Mouse (Mus musculus): ENCODE results near the gene Olfr1420. TPM values are rescaled to one million over a fixed set of nuclear protein-coding genes. Genes with fewer than 3 reads are reported as not detected.
"Not testable (repeated sequence)": the region's sequence is repeated elsewhere in the genome, so short reads cannot be mapped to it uniquely, and the experiment has no call there.

Gene Olfr1420
- total RNA-seq (2021) = not detected

DNA sequence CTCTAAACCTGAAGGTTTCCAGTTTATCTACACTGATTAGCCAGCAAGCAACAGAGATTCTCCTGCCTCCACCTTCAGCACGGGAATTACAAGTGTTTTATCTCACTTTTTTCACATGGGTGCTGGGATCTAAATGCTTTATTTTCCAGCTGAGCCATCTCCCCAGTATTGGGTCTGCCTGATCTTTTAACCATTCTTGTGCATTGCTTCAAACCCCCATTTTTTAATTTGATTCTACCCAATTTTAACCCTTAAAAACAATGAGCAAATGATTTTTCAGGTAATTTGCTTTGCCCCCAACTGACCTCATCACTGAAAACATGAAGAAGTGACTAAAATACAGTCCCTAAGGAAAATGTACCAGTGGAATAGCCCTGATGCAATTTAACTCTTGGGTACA is at the start of gene Olfr1420:
Gene Olfr1420 (plus strand): TSS at position 301 of the 400 bp plus-strand sequence.
- no peak for DNase-seq (ENCODE audit: extremely low spot score in 1 of 2, low spot score in 1 of 2)

DNA sequence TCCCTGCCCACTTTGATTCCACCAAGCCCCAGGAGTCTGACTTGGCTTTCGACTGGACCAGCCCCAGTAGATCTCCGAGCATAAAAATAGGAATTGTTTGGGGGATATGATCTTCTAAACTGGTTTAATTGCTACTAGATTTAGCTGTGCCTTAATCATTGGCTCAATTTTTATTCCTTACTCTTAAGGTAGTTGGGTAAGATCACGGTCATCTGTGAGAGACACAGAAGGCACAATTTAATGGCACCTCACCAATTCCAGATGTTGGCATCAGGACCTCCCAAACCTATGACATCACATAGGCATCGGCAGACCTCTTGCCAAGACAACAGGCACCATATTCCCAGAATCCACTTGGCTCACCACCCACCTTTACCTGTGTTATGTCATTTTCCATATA is 47.2 kb upstream of the Olfr1420 start, which contains the start of gene Olfr1417:
Gene Olfr1417 (minus strand): TSS at position 101 of the 400 bp plus-strand sequence.
- DNase-seq (ENCODE audit: extremely low spot score in 1 of 2, low spot score in 1 of 2) = no peak

DNA sequence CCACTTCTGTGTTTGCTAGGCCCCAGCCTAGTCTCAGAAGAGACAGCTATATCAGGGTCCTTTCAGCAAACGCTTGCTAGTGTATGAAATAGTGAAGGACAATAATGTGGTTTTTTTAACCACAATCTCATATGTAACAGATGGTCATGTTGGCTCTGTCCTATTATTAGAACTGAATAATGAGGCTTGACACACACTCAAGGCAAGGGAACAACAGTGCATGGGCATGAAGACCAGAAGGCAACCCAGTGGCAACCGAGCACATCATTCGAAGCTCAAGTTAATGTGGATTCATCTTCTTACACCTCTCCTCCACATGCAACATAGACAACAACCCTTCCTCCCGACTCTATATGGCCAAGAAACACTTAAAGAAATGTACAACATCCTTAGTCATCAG is 40.0 kb upstream of the Olfr1420 start:
- no peak for DNase-seq (ENCODE audit: extremely low spot score in 1 of 2, low spot score in 1 of 2)

DNA sequence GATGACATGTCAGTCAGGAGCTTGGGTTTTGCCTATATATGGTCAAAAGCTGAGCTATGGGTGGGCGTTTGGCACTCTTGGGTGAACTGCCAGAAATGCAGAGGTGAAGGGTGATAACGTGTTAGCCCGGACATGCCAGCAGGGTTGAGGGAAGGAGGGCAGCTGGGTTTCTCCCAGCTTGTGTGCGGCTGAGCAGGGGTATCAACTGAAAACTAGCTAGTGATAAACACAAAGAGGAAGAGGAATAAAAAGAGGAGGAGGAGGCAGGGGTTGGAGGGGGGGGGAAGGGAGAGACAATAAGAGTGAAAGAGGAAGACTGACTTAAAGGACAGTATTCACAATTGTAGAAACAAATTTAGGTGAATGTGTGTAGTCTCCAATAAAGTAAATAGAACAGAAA is 33.7 kb upstream of the Olfr1420 start:
- DNase-seq (ENCODE audit: extremely low spot score in 1 of 2, low spot score in 1 of 2) = no peak

DNA sequence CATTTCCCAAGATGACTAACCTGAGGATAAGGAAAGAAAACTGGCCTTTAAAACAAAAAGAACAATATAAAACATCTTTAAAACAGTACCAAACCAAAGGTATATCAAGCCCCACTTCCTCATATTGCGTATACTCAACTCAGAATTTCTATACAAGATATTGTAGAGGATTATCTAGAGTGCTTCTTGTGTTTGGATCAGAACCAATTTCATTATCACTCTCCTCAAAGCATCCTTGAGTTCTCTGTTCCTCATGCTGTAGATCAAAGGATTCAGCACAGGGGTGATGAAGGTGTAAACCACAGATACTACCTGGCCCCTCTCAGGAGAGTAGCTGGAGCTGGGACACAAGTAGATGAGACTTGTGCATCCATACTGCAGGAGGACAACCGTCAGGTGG is 31.5 kb upstream of the Olfr1420 start:
- no peak for DNase-seq (ENCODE audit: extremely low spot score in 1 of 2, low spot score in 1 of 2)

DNA sequence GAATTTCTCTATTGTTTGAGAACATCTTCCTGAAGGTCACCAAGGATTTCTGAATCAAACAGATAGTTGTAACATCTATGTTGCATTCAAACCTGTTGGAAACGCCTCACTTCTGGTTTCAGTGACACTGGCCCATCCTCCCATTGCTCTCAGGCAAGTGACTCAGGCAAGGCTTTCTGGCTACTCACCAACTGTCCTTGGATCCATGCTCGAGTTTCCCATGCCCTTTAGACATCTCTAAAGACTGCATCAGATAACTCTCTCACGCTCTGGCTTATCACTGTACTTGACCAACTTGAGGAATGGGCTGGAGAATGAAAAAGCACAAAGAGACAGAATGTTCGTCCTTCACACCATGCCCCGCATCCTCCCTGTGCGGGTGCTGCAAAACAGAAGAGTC is 29.9 kb upstream of the Olfr1420 start:
- no peak for DNase-seq (ENCODE audit: extremely low spot score in 1 of 2, low spot score in 1 of 2)

DNA sequence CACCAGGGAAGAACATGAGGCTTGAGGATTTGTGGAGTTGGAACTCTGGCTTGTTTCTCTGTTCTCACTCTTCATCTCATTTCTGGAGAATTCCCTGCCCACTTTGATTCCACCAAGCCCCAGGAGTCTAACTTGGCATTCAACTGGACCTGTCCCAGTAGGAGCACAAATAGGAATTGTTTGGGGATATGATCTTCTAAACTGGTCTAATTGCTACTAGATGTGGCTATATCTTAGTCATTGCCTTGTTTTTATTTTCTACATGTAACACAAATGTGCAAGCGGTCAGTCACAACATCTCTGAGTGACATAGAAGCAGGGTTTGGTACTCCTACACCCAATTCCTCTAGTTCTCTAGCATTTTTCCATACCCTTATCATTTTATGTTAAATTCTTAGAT is 25.4 kb upstream of the Olfr1420 start, which contains the start of gene Olfr1418:
Gene Olfr1418 (minus strand): TSS at position 101 of the 400 bp plus-strand sequence.
- DNase-seq (ENCODE audit: extremely low spot score in 1 of 2, low spot score in 1 of 2) = no peak

DNA sequence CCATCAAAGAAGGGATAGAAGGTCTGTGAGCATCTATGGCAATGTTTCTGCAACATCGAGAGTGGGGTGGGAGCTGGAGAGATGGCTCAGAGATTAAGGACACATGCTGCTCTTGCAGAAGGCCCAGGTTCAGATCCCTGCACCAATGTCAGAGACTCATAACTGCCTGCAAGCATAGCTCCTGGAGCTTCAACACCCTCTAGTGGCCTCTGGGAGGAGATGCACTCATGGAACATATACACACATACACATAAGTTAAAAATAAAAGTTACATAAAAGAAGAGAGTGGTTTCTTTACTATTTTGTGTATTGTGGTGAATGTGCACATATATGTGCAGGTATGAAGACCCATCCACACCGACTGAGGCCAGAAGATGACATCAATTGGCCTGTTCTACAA is 18.5 kb upstream of the Olfr1420 start:
- DNase-seq (ENCODE audit: extremely low spot score in 1 of 2, low spot score in 1 of 2) = no peak

DNA sequence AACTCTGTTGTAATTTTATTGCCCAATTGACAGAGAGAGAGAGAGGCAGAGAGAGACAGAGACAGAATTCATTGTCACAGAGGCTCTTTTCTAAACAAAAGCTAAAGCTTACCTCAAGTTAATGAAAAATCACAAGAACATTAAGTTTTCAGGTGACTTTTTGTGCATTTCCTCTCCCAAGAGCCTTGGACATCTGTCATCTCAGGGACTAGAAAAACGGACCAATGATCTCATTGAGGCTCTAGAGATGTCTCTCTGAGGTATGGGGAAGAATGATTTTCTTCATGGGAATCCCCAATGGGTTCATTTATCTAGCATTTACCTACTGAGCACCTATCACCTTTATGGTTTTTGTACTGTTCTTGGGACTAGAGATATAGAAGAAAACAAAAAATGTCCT is 11.4 kb upstream of the Olfr1420 start, which contains the start of gene Olfr1419:
Gene Olfr1419 (minus strand): TSS at position 101 of the 400 bp plus-strand sequence.
- DNase-seq (ENCODE audit: extremely low spot score in 1 of 2, low spot score in 1 of 2) = no peak

DNA sequence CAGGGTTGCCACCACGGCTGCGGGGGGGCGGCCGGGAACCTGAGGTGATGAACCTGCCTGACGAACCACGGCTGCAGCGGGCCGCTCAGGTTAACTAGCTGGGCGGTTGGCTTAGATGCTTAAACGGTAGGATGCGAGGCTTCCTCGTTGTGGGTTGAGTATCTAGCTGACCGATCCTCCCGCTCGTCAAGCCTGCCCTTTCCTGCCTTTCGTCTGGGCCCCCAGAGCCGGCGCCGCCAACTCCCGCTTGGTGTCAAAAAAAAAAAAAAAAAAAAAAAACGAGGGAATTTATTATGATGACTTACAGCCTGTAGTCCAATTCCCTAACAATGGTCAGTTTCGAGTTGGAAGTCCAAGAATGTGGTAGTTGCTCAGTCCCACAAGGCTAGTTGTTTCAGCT is 8.0 kb upstream of the Olfr1420 start:
- DNase-seq (ENCODE audit: extremely low spot score in 1 of 2, low spot score in 1 of 2) = not testable (repeated sequence)

DNA sequence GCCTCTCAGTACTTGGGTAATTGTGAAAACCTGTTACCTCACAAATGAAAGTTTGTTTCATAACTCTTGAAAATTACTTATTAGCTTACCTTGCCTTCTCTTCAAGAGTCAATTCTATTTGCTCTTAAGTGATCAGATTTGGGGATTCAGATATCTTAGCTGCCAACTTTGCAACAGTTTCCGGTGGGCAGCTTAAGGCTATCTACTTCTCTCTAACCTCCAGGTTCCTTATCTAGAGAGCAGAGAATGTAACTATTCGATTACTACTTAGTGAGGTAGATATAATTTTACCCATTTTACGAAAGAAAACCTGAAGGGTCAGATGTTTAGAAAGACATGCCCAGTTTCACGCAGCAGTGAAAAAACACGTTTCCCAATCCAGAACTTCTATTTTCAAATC is 24.7 kb downstream of the Olfr1420 start:
- DNase-seq (ENCODE audit: extremely low spot score in 1 of 2, low spot score in 1 of 2) = no peak

DNA sequence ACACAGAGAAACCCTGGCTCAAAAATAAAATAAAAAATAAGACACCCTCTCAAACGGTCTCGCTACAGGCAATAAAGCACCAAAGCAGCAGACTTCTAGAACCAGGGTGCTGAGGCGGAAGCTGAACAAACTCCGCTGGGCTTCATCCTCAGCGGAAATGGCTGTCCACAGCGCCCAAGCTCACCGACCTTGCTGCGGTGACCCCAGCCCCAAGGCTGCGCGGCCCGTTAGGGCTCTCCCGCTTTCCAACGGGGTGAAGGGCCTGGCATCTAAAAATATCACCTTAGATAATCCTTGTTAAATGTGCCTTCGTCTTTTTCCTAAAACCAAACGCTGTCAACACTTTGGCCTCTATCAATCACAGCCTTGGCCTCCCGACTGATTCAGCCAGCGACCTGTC is 25.2 kb downstream of the Olfr1420 start:
- DNase-seq (ENCODE audit: extremely low spot score in 1 of 2, low spot score in 1 of 2) = no peak

DNA sequence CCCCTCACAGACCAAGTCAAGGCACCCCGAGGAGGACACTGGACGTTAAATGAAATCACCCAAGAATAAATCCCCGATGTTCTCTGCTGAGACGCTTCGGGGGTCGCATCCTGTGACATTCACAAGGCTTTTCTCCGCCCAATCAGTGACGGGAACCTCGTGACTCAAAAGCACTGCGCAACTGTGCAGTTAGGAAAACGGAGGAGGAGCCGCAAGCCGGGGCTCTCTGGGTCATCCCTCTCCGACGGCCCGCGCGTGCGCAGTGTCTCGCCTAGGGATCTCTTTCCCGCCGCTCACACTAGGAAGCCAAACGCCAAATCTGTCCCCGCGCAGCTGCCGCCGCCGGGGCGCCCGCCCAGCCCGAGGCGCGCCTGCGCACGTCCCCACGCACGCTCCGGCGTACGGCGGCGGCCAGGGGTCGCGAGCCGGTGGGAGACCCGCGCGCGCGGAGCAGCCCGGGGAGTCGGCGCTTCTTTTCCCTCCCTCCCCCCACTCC is 25.7 kb downstream of the Olfr1420 start, which contains the start of gene Patl1:
Gene Patl1 (plus strand): TSS at position 363 of the 496 bp plus-strand sequence.
- DNase-seq (ENCODE audit: extremely low spot score in 1 of 2, low spot score in 1 of 2) = peak; percentile 95 to 97

DNA sequence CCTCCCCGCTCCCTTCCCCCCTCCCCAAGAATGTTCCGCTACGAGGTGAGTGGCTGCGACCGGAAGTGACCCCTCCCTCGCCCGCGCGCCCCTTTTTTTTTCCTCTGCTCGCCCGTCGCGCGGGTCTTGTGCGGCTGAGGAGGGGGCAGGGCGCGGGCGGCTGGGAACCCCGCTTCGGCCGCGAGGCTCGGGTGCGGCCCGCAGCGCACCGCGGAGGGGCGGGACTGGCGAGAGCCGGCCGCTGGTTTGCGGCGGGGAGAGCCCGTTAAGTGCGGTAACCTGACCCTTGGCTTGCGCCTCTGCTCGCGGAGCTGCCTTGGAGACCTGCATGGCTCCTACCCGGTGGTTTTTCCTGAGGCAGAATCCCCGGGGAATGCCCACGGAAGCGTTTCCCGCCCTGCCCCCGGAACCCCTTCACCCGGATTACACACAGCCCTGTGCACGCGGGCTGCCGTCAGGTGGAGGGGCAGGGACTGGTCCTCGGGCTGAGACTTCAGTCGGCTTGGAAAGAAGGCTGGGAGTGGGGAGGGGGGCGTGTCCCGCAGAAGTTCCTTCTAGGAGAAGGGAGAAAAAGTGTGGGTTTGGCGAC is 26.3 kb downstream of the Olfr1420 start:
- peak in 1 of 2 experiments; percentile 32 for DNase-seq (ENCODE audit: extremely low spot score in 1 of 2, low spot score in 1 of 2)

DNA sequence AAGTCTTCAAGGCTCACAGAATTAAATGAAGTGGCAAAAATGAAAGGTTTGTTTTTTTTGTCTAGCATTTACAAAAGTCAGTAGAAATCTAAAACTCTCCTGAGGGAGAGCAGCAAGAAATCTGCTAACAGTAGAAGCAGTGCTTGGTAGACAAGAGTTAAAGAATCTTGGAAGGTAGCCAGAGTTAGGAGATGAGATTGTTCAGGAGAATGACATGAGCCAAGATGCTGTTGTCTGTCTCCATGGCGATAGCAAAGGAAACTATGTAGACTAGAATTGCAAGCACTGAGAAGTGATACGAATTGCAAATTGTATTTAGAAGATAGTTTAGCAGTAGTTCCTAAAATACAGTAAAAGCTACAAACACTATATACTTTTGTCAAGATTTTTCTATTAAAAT is 29.4 kb downstream of the Olfr1420 start:
- DNase-seq (ENCODE audit: extremely low spot score in 1 of 2, low spot score in 1 of 2) = no peak

DNA sequence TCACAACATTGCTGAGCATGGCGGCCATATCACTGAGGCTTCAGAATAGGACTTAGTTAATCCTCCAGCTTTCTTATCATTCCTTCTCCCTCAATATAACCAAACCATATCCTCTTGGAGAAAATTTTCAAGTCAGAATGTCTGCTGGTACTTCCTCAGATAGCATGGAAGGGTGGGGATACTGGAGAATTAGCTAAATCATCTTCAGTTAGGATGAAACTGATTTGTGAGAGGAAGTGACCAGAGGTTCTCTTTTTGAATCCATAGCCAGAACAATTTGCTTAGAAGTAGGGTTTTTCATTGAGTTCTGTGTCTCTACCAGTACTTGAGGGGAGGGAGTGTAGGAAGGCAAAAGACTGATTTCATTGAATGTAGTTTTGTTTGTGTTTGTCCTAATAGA is 35.7 kb downstream of the Olfr1420 start:
- no peak for DNase-seq (ENCODE audit: extremely low spot score in 1 of 2, low spot score in 1 of 2)

DNA sequence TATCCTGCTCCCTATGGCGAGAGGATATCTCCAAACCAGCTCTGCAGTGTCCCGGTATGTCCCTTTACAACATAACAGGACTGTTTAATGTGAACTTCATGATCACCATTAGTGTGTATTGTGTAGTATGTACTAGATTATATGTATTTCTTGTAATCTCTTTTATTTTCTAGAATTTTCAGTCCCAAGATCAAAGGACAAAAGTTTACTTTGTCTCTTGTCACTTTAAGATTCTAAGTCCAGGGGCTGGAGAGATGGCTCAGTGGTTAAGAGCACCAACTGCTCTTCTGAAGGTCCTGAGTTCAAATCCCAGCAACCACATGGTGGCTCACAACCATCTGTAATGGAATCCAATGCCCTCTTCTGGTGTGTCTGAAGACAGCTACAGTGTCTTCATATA is 36.1 kb downstream of the Olfr1420 start:
- DNase-seq (ENCODE audit: extremely low spot score in 1 of 2, low spot score in 1 of 2) = not testable (repeated sequence)

DNA sequence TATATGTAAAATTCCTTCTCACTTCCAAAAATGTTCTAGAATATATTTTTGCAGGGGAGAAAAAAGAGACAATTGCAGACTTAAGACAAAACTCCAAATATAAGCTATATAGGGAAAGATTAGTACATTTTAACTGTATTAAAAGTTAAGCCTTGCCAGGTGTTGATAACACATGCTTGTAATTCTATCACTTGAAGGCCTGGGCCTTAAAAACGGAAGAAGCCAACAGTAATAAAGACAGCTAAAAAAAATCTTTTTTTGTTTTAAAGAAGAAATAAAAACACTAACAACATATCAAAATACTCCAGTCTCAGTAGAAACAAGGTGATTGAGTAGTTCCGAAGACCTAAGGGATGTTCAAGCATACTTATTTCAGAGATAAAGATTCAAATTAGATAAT is 40.0 kb downstream of the Olfr1420 start:
- DNase-seq (ENCODE audit: extremely low spot score in 1 of 2, low spot score in 1 of 2) = no peak

DNA sequence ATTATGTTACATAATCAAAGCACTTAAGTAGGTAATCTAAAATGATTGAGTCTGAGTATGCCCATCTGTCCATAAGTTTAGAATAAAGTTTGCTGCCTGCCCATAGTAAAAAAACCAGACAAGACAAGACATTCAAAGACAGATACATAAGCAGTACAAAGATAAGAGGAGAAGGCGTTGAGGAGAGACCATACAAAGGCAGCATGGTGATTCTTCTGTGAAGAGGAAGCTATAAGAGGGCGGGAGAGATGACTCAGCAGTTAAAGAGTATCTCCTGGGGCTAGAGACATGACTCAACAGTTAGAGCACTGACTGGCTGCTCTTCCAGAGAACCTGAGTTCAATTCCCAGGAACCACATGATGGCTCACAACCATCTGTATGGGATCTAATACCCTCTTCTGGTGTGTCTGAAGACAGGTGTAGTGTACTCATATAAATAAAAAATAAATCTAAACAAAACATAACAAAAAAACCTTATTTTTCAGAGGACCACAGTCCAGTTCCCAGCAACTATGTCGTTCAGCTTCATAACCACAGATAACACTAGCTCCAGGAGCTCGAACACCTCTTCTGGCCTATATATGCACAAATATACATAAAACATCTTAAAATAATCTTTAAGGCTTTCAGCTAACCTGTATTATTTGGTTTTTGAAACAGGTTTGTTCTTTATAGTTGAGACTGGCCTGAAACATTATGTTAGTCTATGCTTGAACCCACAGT is 41.8 kb downstream of the Olfr1420 start:
- no peak for DNase-seq (ENCODE audit: extremely low spot score in 1 of 2, low spot score in 1 of 2)

DNA sequence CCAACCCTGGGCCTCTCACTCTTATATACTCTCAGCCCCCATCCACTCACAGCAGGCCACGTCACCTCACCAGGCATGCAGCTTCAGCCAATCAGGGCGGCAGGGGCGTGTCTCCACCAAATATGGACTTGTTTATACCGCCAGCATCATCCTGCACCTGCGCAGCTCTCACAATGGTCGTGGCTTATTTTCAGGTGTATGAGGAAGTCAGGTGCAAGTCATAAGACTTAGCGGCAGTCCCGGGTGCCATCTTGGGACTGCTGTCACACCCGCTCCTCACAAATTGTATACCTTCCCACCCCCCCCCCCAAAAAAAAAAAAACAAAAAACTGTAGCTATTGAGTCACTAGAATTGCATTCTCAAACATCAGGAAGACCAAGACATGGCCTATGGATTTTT is 60.1 kb downstream of the Olfr1420 start:
- DNase-seq (ENCODE audit: extremely low spot score in 1 of 2, low spot score in 1 of 2) = not testable (repeated sequence)
